Mouse (Mus musculus) forebrain, embryonic 14.5 days (tissue): ENCODE measurements around the gene Trim67. TPM values are rescaled to one million over a fixed set of nuclear protein-coding genes. Genes with fewer than 3 reads are reported as not detected.

Experiments used
- ATAC-seq: fragments of 200-750 bp; cut with Nextera tagmentation; 2 replicates; pipeline ENCODE4 v1.8.0; 2017; ENCODE audit warnings: mild to moderate bottlenecking, moderate library complexity
- DNase-seq: peaks from one replicate; pipeline ENCODE4 v3.0.0-alpha.2; 2015; ENCODE audit warnings: low spot score
- H3K27ac ChIP-seq: fragments of 300-500 bp; sonication (generic); 2 replicates; pipeline ENCODE4 v1.5.1; 2014; ENCODE audit warnings: low read depth, mild to moderate bottlenecking, control low read depth, low read length, moderate library complexity
- H3K27me3 ChIP-seq: fragments of 300-500 bp; sonication (generic); replicated peaks from 2 replicates; pipeline ENCODE4 v1.6.1; 2014; ENCODE audit warnings: low read length, control low read depth, mixed read lengths; ENCODE audit not compliant: control insufficient read depth, insufficient read depth
- H3K36me3 ChIP-seq: fragments of 300-500 bp; sonication (generic); 2 replicates; pipeline ENCODE4 v1.6.1; 2014; ENCODE audit warnings: low read length, control low read depth; ENCODE audit not compliant: control insufficient read depth, insufficient read depth
- H3K4me1 ChIP-seq: fragments of 300-500 bp; sonication (generic); 2 replicates; pipeline ENCODE4 v1.6.1; 2014; ENCODE audit warnings: antibody characterized with exemption, low read length, control low read depth; ENCODE audit not compliant: control insufficient read depth, insufficient read depth
- H3K4me2 ChIP-seq: fragments of 300-500 bp; sonication (generic); 2 replicates; pipeline ENCODE4 v1.6.1; 2014; ENCODE audit warnings: mild to moderate bottlenecking, control low read depth, low read length
- H3K4me3 ChIP-seq: fragments of 300-500 bp; sonication (generic); 2 replicates; pipeline ENCODE4 v1.5.1; 2014; ENCODE audit warnings: low read depth, low read length, control low read depth
- H3K9ac ChIP-seq: fragments of 300-500 bp; sonication (generic); 2 replicates; pipeline ENCODE4 v1.6.1; 2014; ENCODE audit warnings: mild to moderate bottlenecking, low read length, control low read depth, moderate library complexity
- H3K9me3 ChIP-seq: fragments of 300-500 bp; sonication (generic); replicated peaks from 2 replicates; pipeline ENCODE4 v1.6.1; 2016; ENCODE audit warnings: low read length, control low read depth, mixed read lengths; ENCODE audit not compliant: control insufficient read depth
- WGBS: fragments of 180-500 bp; shearing (Covaris S2); extraction: QIAGEN DNeasy Blood & Tissue Kit; methylation state at CpG from one replicate; pipeline ENCODE4 v1.1.7; 2014; 5-methylcytosine and 5-hydroxymethylcytosine counted together
- polyA plus RNA-seq: library from polyadenylated mRNA; unstranded; fragments of >200 nt; fragmentation: Nextera tagmentation; extraction: Ambion mirVana; gene quantifications from 2 replicates; pipeline ENCODE4 v1.2.1, GENCODE M21; 2014

Gene Trim67
- polyA plus RNA-seq, 1 experiment from 2014 or later = 16.5 TPM

DNA sequence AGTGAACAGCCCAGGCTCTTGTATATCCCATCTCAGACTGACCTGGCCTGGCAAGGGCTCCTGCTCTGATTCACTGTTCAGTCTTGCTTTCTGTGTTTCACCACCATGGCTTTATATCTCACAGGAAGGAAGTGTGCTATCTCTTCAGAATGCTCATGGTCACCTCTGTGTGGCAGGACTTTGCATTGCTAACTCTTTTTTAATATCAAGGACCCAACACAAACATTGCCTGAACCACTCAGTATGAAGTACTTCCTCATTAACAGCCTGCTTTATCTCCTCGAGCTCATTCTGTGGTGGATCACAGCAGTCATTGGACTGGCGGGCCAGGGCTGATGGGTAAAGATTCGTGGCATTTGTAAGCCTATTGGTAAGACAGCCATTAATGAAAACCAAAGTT lies 73.8 kb downstream of the Trim67 start:
- H3K4me2 ChIP-seq = no peak overlapping the region
- DNase-seq (no peak), ATAC-seq (no peak)
- H3K27me3 ChIP-seq = no peaks in the 10 kb centered on the region
- no peaks in the 10 kb centered on the region for H3K9me3 ChIP-seq
- no peak overlapping the region for H3K9ac ChIP-seq
- peaks cover 7% of the 10 kb centered on the region for H3K4me1 ChIP-seq
- WGBS = 84% methylated on average over 3 of the region's 3 CpGs
- no peak overlapping the region for H3K4me3 ChIP-seq
- peaks cover 15% of the 10 kb centered on the region for H3K36me3 ChIP-seq
- no peak overlapping the region for H3K27ac ChIP-seq

DNA sequence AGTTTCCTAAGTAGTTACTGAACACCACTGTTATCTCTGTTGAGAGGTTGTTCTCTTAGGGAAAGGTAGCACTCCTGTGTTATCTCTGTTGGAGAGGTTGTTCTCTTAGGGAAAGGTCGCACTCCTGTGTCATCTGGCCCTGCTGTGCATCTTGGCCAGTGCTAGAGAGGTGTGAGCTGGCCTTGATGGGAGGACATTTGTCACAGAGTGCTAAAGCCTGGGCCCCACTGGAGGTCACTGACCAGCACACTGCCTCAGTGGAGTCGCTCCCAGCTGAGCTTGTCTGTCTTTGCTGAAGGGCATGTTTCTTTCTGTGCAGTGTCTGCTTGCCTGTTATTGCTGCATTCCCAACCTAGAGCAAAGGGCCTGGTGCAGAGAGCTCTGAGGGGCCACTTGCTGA lies 74.2 kb downstream of the Trim67 start:
- DNase-seq = no peak
- WGBS = 98% methylated on average over 2 of the region's 2 CpGs
- Histone ChIP-seq H3K27ac (no peak overlapping the region), H3K27me3 (no peaks in the 10 kb centered on the region), H3K4me3 (no peak overlapping the region), H3K36me3 (peaks cover 19% of the 10 kb centered on the region), H3K4me1 (peaks cover 7% of the 10 kb centered on the region), H3K4me2 (no peak overlapping the region), H3K9me3 (no peaks in the 10 kb centered on the region), H3K9ac (no peak overlapping the region)
- ATAC-seq = no peak

DNA sequence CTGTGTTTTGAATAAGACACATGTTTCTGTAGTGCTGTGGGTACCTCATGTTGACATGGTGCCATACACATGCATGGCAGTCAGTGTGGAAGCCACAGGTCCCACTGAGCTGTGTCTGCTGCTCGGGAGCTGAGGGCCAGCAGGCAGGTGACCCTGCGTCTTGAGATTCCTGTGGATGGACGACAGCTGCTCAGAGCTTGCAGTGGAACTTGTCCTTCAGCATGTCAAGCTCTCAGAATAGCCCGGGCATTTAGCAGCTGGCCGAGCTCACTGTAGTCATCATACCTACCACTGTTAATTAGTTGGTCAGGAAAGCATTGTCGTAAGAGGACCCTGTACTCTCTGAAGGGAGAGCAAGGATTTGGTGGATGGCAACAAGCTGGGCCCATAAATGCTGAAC lies 76.8 kb downstream of the Trim67 start:
- H3K36me3 ChIP-seq = peaks cover 43% of the 10 kb centered on the region
- H3K9me3 ChIP-seq = no peaks in the 10 kb centered on the region
- WGBS = 86% methylated on average over 6 of the region's 6 CpGs
- no peak overlapping the region for H3K27ac ChIP-seq
- no peak overlapping the region for H3K4me2 ChIP-seq
- H3K4me1 ChIP-seq = no peaks in the 10 kb centered on the region
- H3K4me3 ChIP-seq = no peak overlapping the region
- no peak overlapping the region for H3K9ac ChIP-seq
- ATAC-seq (no peak), DNase-seq (no peak)
- H3K27me3 ChIP-seq = no peaks in the 10 kb centered on the region

GRCm38 (mm10) chr8:124871474-124871873 lies 78.6 kb downstream of the Trim67 start:
- H3K36me3 ChIP-seq = peaks cover 58% of the 10 kb centered on the region

GRCm38 (mm10) chr8:124872081-124872480 lies 79.2 kb downstream of the Trim67 start:
- Histone ChIP-seq H3K9me3 (no peaks in the 10 kb centered on the region), H3K27me3 (no peaks in the 10 kb centered on the region), H3K27ac (no peak overlapping the region), H3K4me2 (no peak overlapping the region), H3K4me3 (no peak overlapping the region), H3K9ac (no peak overlapping the region), H3K4me1 (no peaks in the 10 kb centered on the region), H3K36me3 (peaks cover 64% of the 10 kb centered on the region)
- DNase-seq (no peak), ATAC-seq (no peak)
- WGBS = 92% methylated on average over 7 of the region's 7 CpGs

More at GRCm38 (mm10) chr8:124871474-124871873, 78.6 kb downstream of the Trim67 start:
- H3K4me2 ChIP-seq = no peak overlapping the region
- no peak overlapping the region for H3K9ac ChIP-seq
- no peak for DNase-seq
- WGBS = 95% methylated on average over 7 of the region's 7 CpGs
- H3K27ac ChIP-seq = no peak overlapping the region
- no peaks in the 10 kb centered on the region for H3K9me3 ChIP-seq
- H3K4me1 ChIP-seq = no peaks in the 10 kb centered on the region
- H3K27me3 ChIP-seq = no peaks in the 10 kb centered on the region
- H3K4me3 ChIP-seq = no peak overlapping the region
- ATAC-seq = no peak

GRCm38 (mm10) chr8:124872690-124873089 lies 79.8 kb downstream of the Trim67 start:
- Histone ChIP-seq H3K27ac (no peak overlapping the region), H3K36me3 (peaks cover 70% of the 10 kb centered on the region), H3K9me3 (no peaks in the 10 kb centered on the region), H3K9ac (no peak overlapping the region), H3K4me2 (no peak overlapping the region), H3K4me3 (no peak overlapping the region), H3K27me3 (no peaks in the 10 kb centered on the region), H3K4me1 (no peaks in the 10 kb centered on the region)
- WGBS = 92% methylated on average over 5 of the region's 5 CpGs
- ATAC-seq (no peak), DNase-seq (no peak)

- Histone ChIP-seq H3K27me3 (no peaks in the 10 kb centered on the region), H3K4me1 (no peaks in the 10 kb centered on the region), H3K36me3 (peaks cover 92% of the 10 kb centered on the region), H3K9ac (no peak overlapping the region), H3K4me3 (no peak overlapping the region), H3K27ac (no peak overlapping the region), H3K4me2 (no peak overlapping the region), H3K9me3 (no peaks in the 10 kb centered on the region)
- WGBS = 94% methylated on average over 5 of the region's 5 CpGs
- ATAC-seq (no peak), DNase-seq (no peak)
Observed at GRCm38 (mm10) chr8:124878141-124878540, 85.2 kb downstream of the Trim67 start.

GRCm38 (mm10) chr8:124878946-124879526 lies 86.1 kb downstream of the Trim67 start:
- 84% methylated on average over 10 of the region's 10 CpGs for WGBS
- Histone ChIP-seq H3K4me2 (no peak overlapping the region), H3K36me3 (peaks cover 92% of the 10 kb centered on the region), H3K27me3 (no peaks in the 10 kb centered on the region), H3K9ac (no peak overlapping the region), H3K4me1 (no peaks in the 10 kb centered on the region), H3K27ac (no peak overlapping the region), H3K4me3 (no peak overlapping the region), H3K9me3 (no peaks in the 10 kb centered on the region)
- ATAC-seq (no peak), DNase-seq (no peak)
